Mouse (Mus musculus) limb, embryonic 13.5 days (tissue): ENCODE results near the gene Arhgap22. TPM values are rescaled to one million over a fixed set of nuclear protein-coding genes. Genes with fewer than 3 reads are reported as not detected.

Source experiments
- ATAC-seq: fragments of 200-750 bp; cut with Nextera tagmentation; 2 replicates; pipeline ENCODE4 v1.8.0; 2017; ENCODE audit warnings: low read depth, moderate number of reproducible peaks, moderate TSS enrichment; ENCODE audit not compliant: low FRiP score
- H3K27ac ChIP-seq: fragments of 300-500 bp; sonication (generic); 2 replicates; pipeline ENCODE4 v1.5.1; 2015; ENCODE audit warnings: inconsistent platforms, mild to moderate bottlenecking, moderate library complexity
- H3K27me3 ChIP-seq: fragments of 300-500 bp; sonication (generic); 2 replicates; pipeline ENCODE4 v1.6.1; 2015; ENCODE audit warnings: mild to moderate bottlenecking, inconsistent platforms
- H3K36me3 ChIP-seq: fragments of 300-500 bp; sonication (generic); 2 replicates; pipeline ENCODE4 v1.6.1; 2015; ENCODE audit warnings: inconsistent platforms, mild to moderate bottlenecking, moderate library complexity
- H3K4me1 ChIP-seq: fragments of 300-500 bp; sonication (generic); 2 replicates; pipeline ENCODE4 v1.6.1; 2015; ENCODE audit warnings: inconsistent platforms
- H3K4me2 ChIP-seq: fragments of 300-500 bp; sonication (generic); replicated peaks from 2 replicates; pipeline ENCODE4 v1.6.1; 2015; ENCODE audit warnings: inconsistent platforms, mild to moderate bottlenecking, moderate library complexity
- H3K4me3 ChIP-seq: fragments of 300-500 bp; sonication (generic); 2 replicates; pipeline ENCODE4 v1.5.1; 2015; ENCODE audit warnings: moderate library complexity, mild to moderate bottlenecking, inconsistent platforms
- H3K9ac ChIP-seq: fragments of 300-500 bp; sonication (generic); 2 replicates; pipeline ENCODE4 v1.6.1; 2015; ENCODE audit warnings: mild to moderate bottlenecking, inconsistent platforms
- H3K9me3 ChIP-seq: fragments of 300-500 bp; sonication (generic); 2 replicates; pipeline ENCODE4 v1.6.1; 2016; ENCODE audit warnings: inconsistent platforms
- WGBS: fragments of 180-500 bp; shearing (Covaris S2); methylation state at CpG from one replicate; pipeline ENCODE4 v1.1.7; 2015; 5-methylcytosine and 5-hydroxymethylcytosine counted together
- polyA plus RNA-seq: library from polyadenylated mRNA; unstranded; fragments of >200 nt; fragmentation: Nextera tagmentation; extraction: Ambion mirVana; gene quantifications from 2 replicates; pipeline ENCODE4 v1.2.1, GENCODE M21; 2015

The Arhgap22 gene
- polyA plus RNA-seq, result 4.3 and 7.7 TPM in 2 replicates

GRCm38 (mm10) chr14:33213823-33214766 lies at the start of gene Arhgap22:
Arhgap22 (plus strand) TSS chr14:33214026.
- H3K4me1 ChIP-seq, result peaks cover 1% of the 10 kb centered on the region; the same call in 1 of the 2 replicates
- peak; percentile 87 for ATAC-seq
- 16% methylated on average over 28 of the region's 28 CpGs for WGBS
- H3K36me3 ChIP-seq, result no peaks in the 10 kb centered on the region
- peaks cover 42% of the 10 kb centered on the region for H3K27me3 ChIP-seq
- H3K4me3 ChIP-seq, result peak within 1 kb of the TSS; percentile 21; the same call in 1 of the 2 replicates
- H3K9ac ChIP-seq, result peak within 1 kb of the TSS; percentile 13; the same call in 1 of the 2 replicates
- no peak within 1 kb of the TSS for H3K27ac ChIP-seq
- H3K9me3 ChIP-seq, result no peaks in the 10 kb centered on the region
- H3K4me2 ChIP-seq, result peak within 1 kb of the TSS; percentile 57

- Histone ChIP-seq H3K27me3 (no peaks in the 10 kb centered on the region), H3K9ac (no peak overlapping the region), H3K27ac (no peak overlapping the region), H3K9me3 (no peaks in the 10 kb centered on the region), H3K36me3 (no peaks in the 10 kb centered on the region), H3K4me3 (no peak overlapping the region), H3K4me1 (no peaks in the 10 kb centered on the region), H3K4me2 (no peak overlapping the region)
- no peak for ATAC-seq
- 79% methylated on average over 4 of the region's 4 CpGs for WGBS
Observed at GRCm38 (mm10) chr14:33168750-33169149, 45.1 kb upstream of the Arhgap22 start.

GRCm38 (mm10) chr14:33171942-33172341 lies 41.9 kb upstream of the Arhgap22 start:
- Histone ChIP-seq H3K4me2 (no peak overlapping the region), H3K27ac (no peak overlapping the region), H3K4me1 (no peaks in the 10 kb centered on the region), H3K4me3 (no peak overlapping the region), H3K9ac (no peak overlapping the region), H3K27me3 (no peaks in the 10 kb centered on the region), H3K9me3 (no peaks in the 10 kb centered on the region), H3K36me3 (no peaks in the 10 kb centered on the region)
- ATAC-seq, result no peak
- 89% methylated on average over 1 of the region's 1 CpGs for WGBS

DNA sequence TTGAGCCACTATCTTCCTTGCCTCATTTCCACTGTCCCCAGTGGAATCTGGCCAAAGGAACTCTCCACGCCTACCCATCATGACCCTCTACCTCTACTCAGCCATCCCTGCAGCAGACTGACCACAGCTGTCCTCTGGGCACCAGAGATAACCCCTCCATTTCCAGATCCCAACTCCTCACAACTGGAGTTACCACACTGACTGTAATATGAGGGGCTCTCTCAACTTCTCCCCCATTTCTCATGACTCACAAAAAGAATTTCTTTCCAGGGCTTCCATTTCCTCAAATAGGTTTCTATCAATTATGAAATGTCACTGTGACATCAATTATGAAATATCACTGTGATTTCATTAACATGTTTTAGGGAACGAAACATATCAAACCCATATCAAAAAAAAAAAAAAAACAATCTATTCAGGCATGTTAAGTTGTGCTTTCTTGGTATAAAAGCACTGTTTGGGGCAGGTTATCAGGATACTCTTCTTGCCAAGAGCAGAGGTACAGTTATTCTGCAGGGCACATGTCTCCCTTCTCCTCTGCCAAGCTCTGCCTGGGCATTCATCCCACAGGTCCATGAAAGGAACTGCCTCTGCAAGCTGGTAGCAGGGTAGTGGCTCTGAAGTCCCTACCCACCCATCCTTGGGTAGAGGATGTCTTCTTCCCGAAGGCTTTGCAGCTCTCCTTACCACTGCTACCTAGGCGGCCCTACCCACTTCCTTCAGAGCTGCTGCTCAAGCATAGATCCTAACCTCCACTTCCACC lies 38.6 kb upstream of the Arhgap22 start:
- no peak for ATAC-seq

DNA sequence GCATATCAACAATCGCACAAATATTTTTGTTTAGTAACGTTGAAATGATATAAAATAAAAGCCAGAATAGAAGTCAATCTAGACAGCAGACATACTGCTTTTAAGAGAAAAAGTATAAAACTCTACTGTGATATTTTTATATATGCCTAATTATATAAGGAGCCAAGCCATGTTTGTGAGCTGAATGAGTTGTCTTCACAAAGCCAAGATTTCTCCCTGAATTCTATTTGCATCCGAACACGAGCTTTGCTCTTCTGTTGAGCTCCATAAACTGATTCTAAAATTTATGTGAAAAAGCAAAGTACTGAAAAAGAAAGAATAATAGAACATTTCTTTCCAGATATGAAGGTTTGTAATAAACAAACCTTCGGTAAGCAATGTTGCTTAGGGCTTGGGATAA lies 33.7 kb upstream of the Arhgap22 start:
- Histone ChIP-seq H3K4me1 (no peaks in the 10 kb centered on the region), H3K4me2 (no peak overlapping the region), H3K27ac (no peak overlapping the region), H3K4me3 (no peak overlapping the region), H3K9me3 (no peaks in the 10 kb centered on the region), H3K36me3 (no peaks in the 10 kb centered on the region), H3K9ac (no peak overlapping the region), H3K27me3 (no peaks in the 10 kb centered on the region)
- WGBS, result 86% methylated on average over 5 of the region's 5 CpGs
- no peak for ATAC-seq

More for the DNA sequence above, 38.6 kb upstream of the Arhgap22 start:
- Histone ChIP-seq H3K4me3 (no peak overlapping the region), H3K4me2 (no peak overlapping the region), H3K9me3 (no peaks in the 10 kb centered on the region), H3K27me3 (no peaks in the 10 kb centered on the region), H3K9ac (no peak overlapping the region), H3K27ac (no peak overlapping the region), H3K36me3 (no peaks in the 10 kb centered on the region), H3K4me1 (no peaks in the 10 kb centered on the region)
- 81% methylated on average over 4 of the region's 4 CpGs for WGBS

- no peak within 1 kb of the TSS for H3K27ac ChIP-seq
- H3K9me3 ChIP-seq, result no peaks in the 10 kb centered on the region
- H3K4me2 ChIP-seq, result no peak within 1 kb of the TSS
- no peak for ATAC-seq
- WGBS, result 87% methylated on average over 11 of the region's 11 CpGs
- H3K4me1 ChIP-seq, result peaks cover 4% of the 10 kb centered on the region; the same call in 1 of the 2 replicates
- H3K27me3 ChIP-seq, result no peaks in the 10 kb centered on the region
- no peaks in the 10 kb centered on the region for H3K36me3 ChIP-seq
- H3K9ac ChIP-seq, result no peak within 1 kb of the TSS
- H3K4me3 ChIP-seq, result no peak within 1 kb of the TSS
Observed at GRCm38 (mm10) chr14:33185068-33185800, 28.6 kb upstream of the Arhgap22 start, which contains the start of gene Wdfy4. Wdfy4 (minus strand) TSS chr14:33185508.

DNA sequence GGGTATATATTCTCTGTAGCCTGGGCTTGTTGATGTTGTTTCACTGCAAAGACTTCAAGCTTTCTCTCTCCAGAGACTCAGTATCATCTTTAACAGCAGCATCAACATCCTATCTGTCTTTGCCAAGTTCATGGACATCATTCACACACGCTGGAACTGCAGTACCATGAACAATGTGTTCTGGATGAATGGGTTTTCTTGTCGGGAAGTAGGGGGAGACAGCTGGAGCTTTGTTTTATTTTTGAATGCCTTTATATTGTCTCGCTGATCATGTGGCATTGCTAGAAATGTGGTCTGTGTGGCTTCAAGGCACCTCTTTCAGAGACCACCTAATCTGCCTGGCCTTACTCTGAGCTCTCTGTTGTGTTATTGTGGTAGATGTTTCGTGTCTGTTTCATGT lies 26.6 kb upstream of the Arhgap22 start:
- peaks cover 4% of the 10 kb centered on the region; the same call in 1 of the 2 replicates for H3K4me1 ChIP-seq
- no peak for ATAC-seq
- H3K27ac ChIP-seq, result no peak overlapping the region
- H3K4me2 ChIP-seq, result no peak overlapping the region
- 75% methylated on average over 4 of the region's 4 CpGs for WGBS
- no peaks in the 10 kb centered on the region for H3K9me3 ChIP-seq
- H3K9ac ChIP-seq, result no peak overlapping the region
- H3K36me3 ChIP-seq, result no peaks in the 10 kb centered on the region
- no peaks in the 10 kb centered on the region for H3K27me3 ChIP-seq
- H3K4me3 ChIP-seq, result no peak overlapping the region

GRCm38 (mm10) chr14:33189230-33189629 lies 24.6 kb upstream of the Arhgap22 start:
- Histone ChIP-seq H3K4me2 (no peak overlapping the region), H3K36me3 (no peaks in the 10 kb centered on the region), H3K9me3 (no peaks in the 10 kb centered on the region), H3K27ac (no peak overlapping the region), H3K9ac (no peak overlapping the region), H3K4me1 (peaks cover 4% of the 10 kb centered on the region; the same call in 1 of the 2 replicates), H3K27me3 (no peaks in the 10 kb centered on the region), H3K4me3 (no peak overlapping the region)
- no peak for ATAC-seq
- WGBS, result 55% methylated on average over 10 of the region's 10 CpGs

GRCm38 (mm10) chr14:33189849-33190423 lies 23.9 kb upstream of the Arhgap22 start:
- Histone ChIP-seq H3K36me3 (no peaks in the 10 kb centered on the region), H3K9me3 (no peaks in the 10 kb centered on the region), H3K27me3 (no peaks in the 10 kb centered on the region), H3K4me1 (peaks cover 4% of the 10 kb centered on the region; the same call in 1 of the 2 replicates), H3K27ac (no peak overlapping the region), H3K4me2 (no peak overlapping the region), H3K9ac (no peak overlapping the region), H3K4me3 (no peak overlapping the region)
- 91% methylated on average over 21 of the region's 21 CpGs for WGBS
- no peak for ATAC-seq

DNA sequence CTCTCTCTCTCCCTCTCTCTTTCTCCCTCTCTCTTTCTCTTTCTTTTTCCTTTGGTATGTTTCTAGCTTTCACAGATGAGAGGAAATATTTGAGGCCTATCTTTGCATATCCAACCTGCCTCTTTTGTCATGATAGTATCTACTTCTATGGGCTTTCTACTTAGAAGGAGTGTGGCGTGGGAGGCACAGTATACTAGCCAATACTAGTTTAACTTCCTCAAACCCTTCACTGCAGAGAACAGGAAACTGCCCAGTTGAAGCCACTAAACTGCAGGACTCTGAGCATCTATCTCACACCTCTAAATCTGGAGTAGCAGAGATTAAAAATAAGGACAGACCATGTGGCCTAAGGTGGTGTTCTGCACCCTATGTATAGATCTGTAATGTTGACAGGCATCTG lies 23.2 kb upstream of the Arhgap22 start:
- Histone ChIP-seq H3K4me3 (no peak overlapping the region), H3K9me3 (no peaks in the 10 kb centered on the region), H3K36me3 (no peaks in the 10 kb centered on the region), H3K9ac (no peak overlapping the region), H3K4me1 (peaks cover 4% of the 10 kb centered on the region; the same call in 1 of the 2 replicates), H3K27ac (no peak overlapping the region), H3K27me3 (no peaks in the 10 kb centered on the region), H3K4me2 (no peak overlapping the region)
- no peak for ATAC-seq
- 78% methylated on average over 1 of the region's 1 CpGs for WGBS

DNA sequence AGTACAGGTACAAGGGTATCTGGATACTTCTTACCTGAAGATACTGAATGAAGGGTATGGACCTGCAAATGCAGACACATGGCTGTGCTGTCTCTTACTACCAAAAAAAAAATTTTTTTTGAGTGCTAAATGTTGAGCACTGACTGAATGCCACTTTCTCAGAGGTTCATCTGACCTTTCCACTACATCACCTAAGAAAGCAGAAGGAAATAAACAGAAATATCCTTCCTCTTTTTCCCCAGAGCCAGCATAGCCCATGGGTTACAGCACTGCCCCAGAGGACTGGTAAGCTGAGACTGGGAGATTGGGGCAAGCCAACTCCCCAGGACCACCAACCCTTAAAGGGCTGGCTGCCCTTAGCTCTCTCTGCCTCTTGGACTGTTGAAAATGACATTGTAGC lies 20.1 kb upstream of the Arhgap22 start:
- no peak overlapping the region for H3K4me2 ChIP-seq
- H3K4me3 ChIP-seq, result no peak overlapping the region
- no peak overlapping the region for H3K27ac ChIP-seq
- no peaks in the 10 kb centered on the region for H3K27me3 ChIP-seq
- H3K36me3 ChIP-seq, result no peaks in the 10 kb centered on the region
- H3K4me1 ChIP-seq, result peaks cover 4% of the 10 kb centered on the region; the same call in 1 of the 2 replicates
- ATAC-seq, result no peak
- no peak overlapping the region for H3K9ac ChIP-seq
- H3K9me3 ChIP-seq, result no peaks in the 10 kb centered on the region
